Mouse (Mus musculus) CD4-positive, CD25-positive, alpha-beta regulatory T cell, adult 2 months (primary cell): ENCODE data around the gene Ecsit.

Source experiments
- DNase-seq: peaks from one replicate; pipeline ENCODE4 v3.0.0-alpha.2; 2012; ENCODE audit warnings: low read depth, low spot score

Ecsit gene

DNA sequence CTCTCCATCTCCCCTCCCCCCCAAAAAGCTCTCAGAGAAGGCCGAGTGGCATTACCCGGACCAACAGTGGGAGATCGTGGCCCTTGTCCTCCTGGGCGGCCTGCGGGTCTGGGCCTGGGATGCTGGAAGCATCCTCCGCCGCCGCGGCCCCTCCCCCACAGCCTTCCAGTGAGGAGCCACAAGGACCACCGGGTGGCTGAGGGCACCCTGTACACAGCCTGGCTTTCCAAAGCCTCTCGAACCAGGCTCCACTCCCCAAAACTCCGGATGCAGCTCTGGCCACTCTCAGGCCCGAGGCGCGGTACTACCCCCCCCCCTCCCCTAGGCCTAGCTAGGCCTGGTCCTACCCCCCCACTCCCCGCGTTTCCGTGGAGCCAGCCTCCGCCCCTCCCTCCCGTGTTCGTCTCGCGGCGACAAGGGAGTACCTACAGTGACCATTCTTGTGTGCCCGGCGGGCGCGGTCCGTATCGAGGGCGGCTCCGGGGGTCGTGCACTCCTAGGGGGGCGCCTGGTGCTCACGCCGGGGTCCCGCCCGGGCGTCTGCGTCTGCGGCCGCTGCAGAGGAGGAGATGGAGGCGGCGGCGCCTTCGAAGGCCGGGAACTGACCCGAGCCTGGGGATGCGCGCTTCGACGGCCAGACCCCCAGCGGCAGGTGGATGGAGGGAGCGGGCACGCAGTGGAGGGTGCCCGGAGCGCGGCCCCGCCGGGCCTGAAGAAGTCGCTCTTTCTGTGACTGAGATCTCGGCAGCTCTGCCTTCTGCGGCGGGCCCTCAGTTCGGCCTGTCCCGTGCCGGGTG is 33.9 kb downstream of the Ecsit start:
- peak; percentile 38 for DNase-seq

- DNase-seq = peak; percentile 60
Observed at GRCm38 (mm10) chr9:22050351-22050889, 34.8 kb downstream of the Ecsit start.

GRCm38 (mm10) chr9:22049721-22050270 is 35.4 kb downstream of the Ecsit start:
- no peak for DNase-seq

DNA sequence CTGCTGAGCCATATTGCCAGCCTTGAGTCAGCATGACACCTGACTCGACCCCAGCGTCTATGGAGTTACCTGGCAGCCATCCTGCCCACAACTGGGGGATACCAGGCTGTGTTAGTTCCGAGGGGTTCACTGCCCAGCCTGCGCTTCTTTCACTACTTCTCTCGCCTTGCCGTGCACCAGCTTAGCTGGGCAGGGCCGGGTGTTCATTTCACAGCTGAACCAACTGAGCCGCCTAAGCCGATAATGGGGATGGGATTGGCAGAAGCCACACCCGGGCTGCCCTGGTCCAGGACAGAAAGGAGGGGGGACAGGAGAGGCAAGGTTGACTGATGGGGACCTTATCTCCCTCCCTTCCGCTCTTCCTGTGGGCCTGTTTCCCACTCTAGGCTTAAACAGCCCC is 35.9 kb downstream of the Ecsit start:
- no peak for DNase-seq

- no peak for DNase-seq
Observed at GRCm38 (mm10) chr9:22047329-22047728, 37.9 kb downstream of the Ecsit start.

GRCm38 (mm10) chr9:22041832-22042231 is 43.4 kb downstream of the Ecsit start:
- no peak for DNase-seq

DNA sequence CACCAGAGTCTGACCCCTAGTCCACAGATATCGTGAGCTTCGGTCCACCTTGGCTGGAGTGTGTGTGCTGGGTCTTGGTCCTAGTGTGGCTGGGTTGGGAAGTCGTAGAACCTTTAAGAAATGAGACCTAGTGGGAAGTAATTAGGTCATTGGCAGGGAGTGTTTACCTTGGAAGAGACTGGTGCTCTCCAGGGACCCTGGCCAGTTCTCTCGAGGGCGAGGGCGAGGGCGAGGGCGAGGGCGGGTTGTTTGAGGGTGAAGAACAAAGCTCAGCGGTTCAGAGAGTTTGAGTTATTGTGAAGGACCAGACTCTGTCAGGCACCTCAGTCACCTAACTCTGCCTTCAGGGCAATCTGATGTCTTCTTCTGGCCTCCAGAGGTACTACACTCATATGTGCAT is 47.4 kb downstream of the Ecsit start:
- DNase-seq = no peak

DNA sequence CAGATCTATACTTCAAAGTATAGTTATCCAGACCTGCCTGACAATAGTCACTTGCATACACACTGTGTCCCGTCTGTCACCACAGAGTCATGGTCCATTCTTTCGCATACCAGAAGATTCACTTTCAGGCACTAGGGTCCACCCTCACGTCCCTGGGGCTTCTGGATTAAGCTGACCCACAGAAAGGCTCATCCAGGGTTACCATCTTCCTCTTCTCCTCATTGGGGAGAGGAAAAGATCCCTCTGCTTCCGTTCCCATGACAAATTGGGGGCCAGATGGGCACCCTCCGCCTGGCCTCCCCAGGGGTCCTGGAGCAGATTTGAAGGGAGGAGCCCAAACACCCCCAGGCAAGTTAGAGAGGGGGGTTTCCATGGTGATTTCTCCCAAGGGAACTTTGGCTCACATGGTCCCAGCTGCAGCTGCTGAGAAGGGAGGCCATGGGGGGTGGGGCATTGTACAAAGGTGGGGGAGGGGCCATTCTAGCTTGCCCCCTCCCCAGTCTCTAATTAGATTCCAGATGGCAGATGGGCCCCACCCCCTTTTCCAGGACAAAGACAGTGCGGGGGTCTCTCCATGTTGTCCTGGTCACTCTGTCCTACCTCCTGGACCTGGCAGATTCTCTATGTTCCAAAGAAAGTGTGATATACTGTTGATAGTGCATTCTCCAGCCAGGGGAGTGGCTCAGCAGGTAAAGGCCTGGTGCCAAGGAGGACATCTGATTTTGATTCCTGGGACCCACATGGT is 49.8 kb downstream of the Ecsit start:
- no peak for DNase-seq

GRCm38 (mm10) chr9:22030386-22030785 is 54.9 kb downstream of the Ecsit start:
- no peak for DNase-seq

- DNase-seq = no peak
Observed at GRCm38 (mm10) chr9:22028467-22028866, 56.8 kb downstream of the Ecsit start.

GRCm38 (mm10) chr9:22024592-22024991 is 60.6 kb downstream of the Ecsit start:
- no peak for DNase-seq
